Mouse (Mus musculus): ENCODE measurements at regions not wholly inside any gene's neighbourhood (a gene's known extent, or its start where the extent isn't known, plus 50 kb on each side); places are given as distances from the start of the nearest gene placed in this dataset.

- 42% methylated on average over 8 of the region's 8 CpGs for WGBS
- no peak overlapping the region for H3K4me3 ChIP-seq (replicated peaks; ENCODE audit: extremely low read depth, low read depth, low read length)
- no peak for DNase-seq
- TF ChIP-seq CTCF (IDR thresholded peaks at IDR 0.05; ENCODE audit: insufficient read depth, low read length) (no peak), POLR2A (IDR thresholded peaks at IDR 0.05; ENCODE audit: borderline replicate concordance, extremely low read depth, low read depth, low read length) (no peak)
- H3K4me1 ChIP-seq (ENCODE audit: control insufficient read depth, insufficient read depth, low read length) = no peaks in the 10 kb centered on the region
Measured at GRCm38 (mm10) chr4:91180241-91181096, 220.1 kb downstream of the Elavl2 start.

GRCm38 (mm10) chr4:91164280-91165121 lies 236.1 kb downstream of the Elavl2 start:
- DNase-seq = no peak
- Histone ChIP-seq H3K4me3 (replicated peaks; ENCODE audit: extremely low read depth, low read depth, low read length) (no peak overlapping the region), H3K4me1 (ENCODE audit: control insufficient read depth, insufficient read depth, low read length) (no peaks in the 10 kb centered on the region)
- 60% methylated on average over 11 of the region's 11 CpGs for WGBS
- TF ChIP-seq POLR2A (IDR thresholded peaks at IDR 0.05; ENCODE audit: borderline replicate concordance, extremely low read depth, low read depth, low read length) = no peak
- TF ChIP-seq CTCF (IDR thresholded peaks at IDR 0.05; ENCODE audit: insufficient read depth, low read length) = no peak

GRCm38 (mm10) chr4:91157047-91157446 lies 243.5 kb downstream of the Elavl2 start:
- no peak overlapping the region for H3K4me3 ChIP-seq (replicated peaks; ENCODE audit: extremely low read depth, low read depth, low read length)
- no peak for DNase-seq
- WGBS = 48% methylated on average over 7 of the region's 7 CpGs
- TF ChIP-seq CTCF (IDR thresholded peaks at IDR 0.05; ENCODE audit: insufficient read depth, low read length) = no peak
- no peak for TF ChIP-seq POLR2A (IDR thresholded peaks at IDR 0.05; ENCODE audit: borderline replicate concordance, extremely low read depth, low read depth, low read length)
- H3K4me1 ChIP-seq (ENCODE audit: control insufficient read depth, insufficient read depth, low read length) = no peaks in the 10 kb centered on the region

- TF ChIP-seq CTCF (IDR thresholded peaks at IDR 0.05; ENCODE audit: insufficient read depth, low read length) (no peak), POLR2A (IDR thresholded peaks at IDR 0.05; ENCODE audit: borderline replicate concordance, extremely low read depth, low read depth, low read length) (no peak)
Measured at GRCm38 (mm10) chr4:91144666-91145065, 255.9 kb downstream of the Elavl2 start.

GRCm38 (mm10) chr4:91143906-91144305 lies 256.7 kb downstream of the Elavl2 start:
- Histone ChIP-seq H3K4me3 (replicated peaks; ENCODE audit: extremely low read depth, low read depth, low read length) (no peak overlapping the region), H3K4me1 (ENCODE audit: control insufficient read depth, insufficient read depth, low read length) (no peaks in the 10 kb centered on the region)
- 79% methylated on average over 5 of the region's 5 CpGs for WGBS
- no peak for TF ChIP-seq POLR2A (IDR thresholded peaks at IDR 0.05; ENCODE audit: borderline replicate concordance, extremely low read depth, low read depth, low read length)
- TF ChIP-seq CTCF (IDR thresholded peaks at IDR 0.05; ENCODE audit: insufficient read depth, low read length) = no peak
- no peak for DNase-seq

More at GRCm38 (mm10) chr4:91144666-91145065, 255.9 kb downstream of the Elavl2 start:
- DNase-seq = no peak
- no peak overlapping the region for H3K4me3 ChIP-seq (replicated peaks; ENCODE audit: extremely low read depth, low read depth, low read length)
- WGBS = 58% methylated on average over 7 of the region's 7 CpGs
- no peaks in the 10 kb centered on the region for H3K4me1 ChIP-seq (ENCODE audit: control insufficient read depth, insufficient read depth, low read length)

GRCm38 (mm10) chr4:91135327-91135726 lies 265.3 kb downstream of the Elavl2 start:
- 31% methylated on average over 3 of the region's 3 CpGs for WGBS

GRCm38 (mm10) chr4:91132266-91132665 lies 268.3 kb downstream of the Elavl2 start:
- TF ChIP-seq POLR2A (IDR thresholded peaks at IDR 0.05; ENCODE audit: borderline replicate concordance, extremely low read depth, low read depth, low read length) (no peak), CTCF (IDR thresholded peaks at IDR 0.05; ENCODE audit: insufficient read depth, low read length) (no peak)
- DNase-seq = no peak
- 74% methylated on average over 7 of the region's 7 CpGs for WGBS
- H3K4me3 ChIP-seq (replicated peaks; ENCODE audit: extremely low read depth, low read depth, low read length) = no peak overlapping the region
- H3K4me1 ChIP-seq (ENCODE audit: control insufficient read depth, insufficient read depth, low read length) = no peaks in the 10 kb centered on the region

More at GRCm38 (mm10) chr4:91135327-91135726, 265.3 kb downstream of the Elavl2 start:
- no peak overlapping the region for H3K4me3 ChIP-seq (replicated peaks; ENCODE audit: extremely low read depth, low read depth, low read length)
- DNase-seq = no peak
- TF ChIP-seq POLR2A (IDR thresholded peaks at IDR 0.05; ENCODE audit: borderline replicate concordance, extremely low read depth, low read depth, low read length) (no peak), CTCF (IDR thresholded peaks at IDR 0.05; ENCODE audit: insufficient read depth, low read length) (no peak)
- no peaks in the 10 kb centered on the region for H3K4me1 ChIP-seq (ENCODE audit: control insufficient read depth, insufficient read depth, low read length)

GRCm38 (mm10) chr4:91120277-91120676 lies 280.3 kb downstream of the Elavl2 start:
- Histone ChIP-seq H3K4me1 (ENCODE audit: control insufficient read depth, insufficient read depth, low read length) (no peaks in the 10 kb centered on the region), H3K4me3 (replicated peaks; ENCODE audit: extremely low read depth, low read depth, low read length) (no peak overlapping the region)
- TF ChIP-seq CTCF (IDR thresholded peaks at IDR 0.05; ENCODE audit: insufficient read depth, low read length) (no peak), POLR2A (IDR thresholded peaks at IDR 0.05; ENCODE audit: borderline replicate concordance, extremely low read depth, low read depth, low read length) (no peak)
- no peak for DNase-seq
- 57% methylated on average over 4 of the region's 4 CpGs for WGBS

GRCm38 (mm10) chr4:91116807-91117609 lies 283.6 kb downstream of the Elavl2 start:
- no peak for DNase-seq
- Histone ChIP-seq H3K4me1 (ENCODE audit: control insufficient read depth, insufficient read depth, low read length) (no peaks in the 10 kb centered on the region), H3K4me3 (replicated peaks; ENCODE audit: extremely low read depth, low read depth, low read length) (no peak overlapping the region)
- no peak for TF ChIP-seq POLR2A (IDR thresholded peaks at IDR 0.05; ENCODE audit: borderline replicate concordance, extremely low read depth, low read depth, low read length)
- TF ChIP-seq CTCF (IDR thresholded peaks at IDR 0.05; ENCODE audit: insufficient read depth, low read length) = no peak
- WGBS = 59% methylated on average over 5 of the region's 5 CpGs
